Mouse (Mus musculus) heart, embryonic 13.5 days (tissue): ENCODE measurements around the gene Mmp15. TPM values are rescaled to one million over a fixed set of nuclear protein-coding genes. Genes with fewer than 3 reads are reported as not detected.

Experiments
- ATAC-seq: fragments of 200-750 bp; cut with Nextera tagmentation; 2 replicates; pipeline ENCODE4 v1.8.0; 2017; ENCODE audit warnings: moderate TSS enrichment; ENCODE audit not compliant: insufficient number of reproducible peaks, low FRiP score, low TSS enrichment; ENCODE audit errors: extremely low read depth
- H3K27ac ChIP-seq: fragments of 300-500 bp; sonication (generic); replicated peaks from 2 replicates; pipeline ENCODE4 v1.5.1; 2015; ENCODE audit warnings: moderate library complexity, mild to moderate bottlenecking, inconsistent platforms
- H3K27me3 ChIP-seq: fragments of 300-500 bp; sonication (generic); replicated peaks from 2 replicates; pipeline ENCODE4 v1.6.1; 2015; ENCODE audit warnings: mild to moderate bottlenecking, inconsistent platforms
- H3K36me3 ChIP-seq: fragments of 300-500 bp; sonication (generic); 2 replicates; pipeline ENCODE4 v1.6.1; 2015; ENCODE audit warnings: mild to moderate bottlenecking, inconsistent platforms
- H3K4me1 ChIP-seq: fragments of 300-500 bp; sonication (generic); 2 replicates; pipeline ENCODE4 v1.6.1; 2015; ENCODE audit warnings: inconsistent platforms
- H3K4me2 ChIP-seq: fragments of 300-500 bp; sonication (generic); 2 replicates; pipeline ENCODE4 v1.6.1; 2015; ENCODE audit warnings: inconsistent platforms, mild to moderate bottlenecking, moderate library complexity
- H3K4me3 ChIP-seq: fragments of 300-500 bp; sonication (generic); 2 replicates; pipeline ENCODE4 v1.5.1; 2015; ENCODE audit warnings: moderate library complexity, mild to moderate bottlenecking, inconsistent platforms
- H3K9ac ChIP-seq: fragments of 300-500 bp; sonication (generic); 2 replicates; pipeline ENCODE4 v1.6.1; 2015; ENCODE audit warnings: inconsistent platforms, mild to moderate bottlenecking, moderate library complexity
- H3K9me3 ChIP-seq: fragments of 300-500 bp; sonication (generic); 2 replicates; pipeline ENCODE4 v1.6.1; 2016; ENCODE audit warnings: inconsistent platforms
- WGBS: fragments of 180-500 bp; shearing (Covaris S2); methylation state at CpG from one replicate; pipeline ENCODE4 v1.1.7; 2015; ENCODE audit warnings: mixed read lengths; 5-methylcytosine and 5-hydroxymethylcytosine counted together
- polyA plus RNA-seq: library from polyadenylated mRNA; unstranded; fragments of >200 nt; fragmentation: Nextera tagmentation; extraction: Ambion mirVana; gene quantifications from 2 replicates; pipeline ENCODE4 v1.2.1, GENCODE M21; 2015

The Mmp15 gene
- polyA plus RNA-seq, 1 experiment from 2014 or later = 43.4 TPM

GRCm38 (mm10) chr8:95399131-95399530, 47.1 kb downstream of the Mmp15 start:
- ATAC-seq = no peak
- WGBS = 76% methylated on average over 9 of the region's 9 CpGs
- Histone ChIP-seq H3K9me3 (no peaks in the 10 kb centered on the region), H3K4me1 (peaks cover 38% of the 10 kb centered on the region), H3K4me3 (no peak overlapping the region), H3K4me2 (no peak overlapping the region), H3K27ac (no peak overlapping the region), H3K27me3 (no peaks in the 10 kb centered on the region), H3K36me3 (no peaks in the 10 kb centered on the region), H3K9ac (no peak overlapping the region)

GRCm38 (mm10) chr8:95401091-95401490, 49.0 kb downstream of the Mmp15 start:
- Histone ChIP-seq H3K9me3 (no peaks in the 10 kb centered on the region), H3K36me3 (no peaks in the 10 kb centered on the region), H3K4me2 (no peak overlapping the region), H3K4me1 (peaks cover 18% of the 10 kb centered on the region), H3K27me3 (no peaks in the 10 kb centered on the region), H3K4me3 (no peak overlapping the region), H3K27ac (no peak overlapping the region), H3K9ac (no peak overlapping the region)
- no peak for ATAC-seq
- 79% methylated on average over 7 of the region's 7 CpGs for WGBS

GRCm38 (mm10) chr8:95409518-95409917, 57.5 kb downstream of the Mmp15 start:
- Histone ChIP-seq H3K4me3 (no peak overlapping the region), H3K36me3 (no peaks in the 10 kb centered on the region), H3K27me3 (no peaks in the 10 kb centered on the region), H3K9ac (no peak overlapping the region), H3K9me3 (no peaks in the 10 kb centered on the region), H3K4me2 (no peak overlapping the region), H3K27ac (no peak overlapping the region; the same call in 1 of the 2 replicates), H3K4me1 (peaks cover 17% of the 10 kb centered on the region)
- ATAC-seq = no peak
- 62% methylated on average over 5 of the region's 5 CpGs for WGBS

- Histone ChIP-seq H3K9me3 (no peaks in the 10 kb centered on the region), H3K4me1 (peaks cover 17% of the 10 kb centered on the region), H3K4me2 (peak overlapping the region; percentile 24), H3K27ac (peak overlapping the region; percentile 54), H3K27me3 (no peaks in the 10 kb centered on the region), H3K9ac (peak overlapping the region; percentile 33), H3K36me3 (no peaks in the 10 kb centered on the region), H3K4me3 (no peak overlapping the region)
- ATAC-seq = no peak
- WGBS = 26% methylated on average over 10 of the region's 10 CpGs
Measured at GRCm38 (mm10) chr8:95411309-95411972, 59.4 kb downstream of the Mmp15 start.

GRCm38 (mm10) chr8:95422193-95422810, 70.2 kb downstream of the Mmp15 start:
- Histone ChIP-seq H3K27me3 (no peaks in the 10 kb centered on the region), H3K4me2 (no peak overlapping the region), H3K36me3 (peaks cover 60% of the 10 kb centered on the region), H3K27ac (no peak overlapping the region), H3K9me3 (no peaks in the 10 kb centered on the region), H3K9ac (no peak overlapping the region), H3K4me3 (no peak overlapping the region), H3K4me1 (peaks cover 32% of the 10 kb centered on the region)
- 91% methylated on average over 14 of the region's 14 CpGs for WGBS
- ATAC-seq = no peak

Other genes with a start within 250 kb of the Mmp15 start
- 10.6 and 12.1 TPM in 2 replicates for gene Kifc3, start 149.5 kb upstream of the Mmp15 start, polyA plus RNA-seq
- 0.47 and 0.55 TPM in 2 replicates for gene Cngb1, start 45.7 kb upstream of the Mmp15 start, polyA plus RNA-seq
- gene Tepp, start 41.7 kb upstream of the Mmp15 start, polyA plus RNA-seq = 0.40 TPM in 1 of 2 replicates, not detected in the other
- 5.6 and 5.9 TPM in 2 replicates for gene Zfp319, start 20.3 kb upstream of the Mmp15 start, polyA plus RNA-seq
- 25.5 and 29.1 TPM in 2 replicates for gene Usb1, start 20.0 kb upstream of the Mmp15 start, polyA plus RNA-seq
- gene Cfap20, start 82.6 kb downstream of the Mmp15 start, polyA plus RNA-seq = 151 and 167 TPM in 2 replicates
- gene Csnk2a2, start 137.8 kb downstream of the Mmp15 start, polyA plus RNA-seq = 7.1 TPM in 2 replicates
- gene Ccdc113, start 181.8 kb downstream of the Mmp15 start, polyA plus RNA-seq = 2.2 and 2.4 TPM in 2 replicates
- gene Prss54, start 224.1 kb downstream of the Mmp15 start, polyA plus RNA-seq = not detected in 2 replicates